Mouse (Mus musculus) heart, postnatal 0 days (tissue): ENCODE measurements at regions not wholly inside any gene's neighbourhood (a gene's known extent, or its start where the extent isn't known, plus 50 kb on each side); places are given as distances from the start of the nearest gene placed in this dataset.

ENCODE experiments used
- ATAC-seq: fragments of 200-750 bp; cut with Nextera tagmentation; 2 replicates; pipeline ENCODE4 v1.8.0; 2017; ENCODE audit warnings: low read depth, moderate number of reproducible peaks, moderate library complexity; ENCODE audit not compliant: insufficient read depth
- DNase-seq: peaks from one replicate; pipeline ENCODE4 v3.0.0-alpha.2; 2016; ENCODE audit warnings: low spot score
- H3K27ac ChIP-seq: fragments of 300-500 bp; sonication (generic); 2 replicates; pipeline ENCODE4 v1.5.1; 2014; ENCODE audit warnings: low read depth, mild to moderate bottlenecking
- H3K27me3 ChIP-seq: fragments of 300-500 bp; sonication (generic); 2 replicates; pipeline ENCODE4 v1.6.1; 2014; ENCODE audit warnings: low read length, mixed read lengths; ENCODE audit not compliant: control insufficient read depth, insufficient read depth
- H3K36me3 ChIP-seq: fragments of 300-500 bp; sonication (generic); replicated peaks from 2 replicates; pipeline ENCODE4 v1.6.1; 2014; ENCODE audit warnings: low read length, mixed read lengths; ENCODE audit not compliant: control insufficient read depth, insufficient read depth
- H3K4me1 ChIP-seq: fragments of 300-500 bp; sonication (generic); 2 replicates; pipeline ENCODE4 v1.6.1; 2014; ENCODE audit warnings: antibody characterized with exemption; ENCODE audit not compliant: control insufficient read depth, insufficient read depth
- H3K4me2 ChIP-seq: fragments of 300-500 bp; sonication (generic); 2 replicates; pipeline ENCODE4 v1.6.1; 2014; ENCODE audit warnings: low read depth, mild to moderate bottlenecking, low read length, moderate library complexity
- H3K4me3 ChIP-seq: fragments of 300-500 bp; sonication (generic); 2 replicates; pipeline ENCODE4 v1.5.1; 2014; ENCODE audit warnings: low read depth, low read length
- H3K9ac ChIP-seq: fragments of 300-500 bp; sonication (generic); replicated peaks from 2 replicates; pipeline ENCODE4 v1.6.1; 2014; ENCODE audit warnings: low read depth, low read length, mixed read lengths
- H3K9me3 ChIP-seq: fragments of 300-500 bp; sonication (generic); replicated peaks from 2 replicates; pipeline ENCODE4 v1.6.1; 2016; ENCODE audit warnings: low read length; ENCODE audit not compliant: control insufficient read depth
- CTCF ChIP-seq: IDR thresholded peaks from 2 replicates; pipeline ENCODE4 v1.5.1; 2016; ENCODE audit warnings: antibody characterized with exemption, control low read depth, low read depth
- EP300 ChIP-seq: IDR thresholded peaks from 2 replicates; pipeline ENCODE4 v1.6.1; 2016; ENCODE audit warnings: antibody characterized with exemption, low read depth
- WGBS: fragments of 180-500 bp; shearing (Covaris S2); extraction: QIAGEN DNeasy Blood & Tissue Kit; methylation state at CpG from one replicate; pipeline ENCODE4 v1.1.7; 2014; 5-methylcytosine and 5-hydroxymethylcytosine counted together

- TF ChIP-seq CTCF (no peak), EP300 (no peak)
- no peak overlapping the region for H3K4me3 ChIP-seq
- 92% methylated on average over 1 of the region's 1 CpGs for WGBS
Observed at GRCm38 (mm10) chr16:26169382-26169781, 63.8 kb upstream of the P3h2 start.

GRCm38 (mm10) chr16:26168216-26168615 is 62.6 kb upstream of the P3h2 start:
- Histone ChIP-seq H3K27ac (no peak overlapping the region), H3K4me3 (no peak overlapping the region), H3K9ac (no peak overlapping the region), H3K4me2 (no peak overlapping the region), H3K9me3 (no peaks in the 10 kb centered on the region), H3K4me1 (0 out of 2 replicates have a peak, but pooled peaks cover 7% of the 10 kb centered on the region), H3K27me3 (no peaks in the 10 kb centered on the region), H3K36me3 (no peaks in the 10 kb centered on the region)
- ATAC-seq (no peak), DNase-seq (no peak)
- TF ChIP-seq CTCF: no peak
- WGBS: 87% methylated on average over 2 of the region's 2 CpGs

More at GRCm38 (mm10) chr16:26169382-26169781, 63.8 kb upstream of the P3h2 start:
- Histone ChIP-seq H3K9me3 (no peaks in the 10 kb centered on the region; the same call in 1 of the 2 replicates), H3K4me1 (no peaks in the 10 kb centered on the region), H3K9ac (no peak overlapping the region), H3K4me2 (no peak overlapping the region), H3K27me3 (no peaks in the 10 kb centered on the region), H3K36me3 (no peaks in the 10 kb centered on the region), H3K27ac (no peak overlapping the region)
- DNase-seq (no peak), ATAC-seq (no peak)

GRCm38 (mm10) chr16:26164066-26164465 is 58.5 kb upstream of the P3h2 start:
- no peak for DNase-seq
- WGBS: 61% methylated on average over 4 of the region's 4 CpGs
- no peak for TF ChIP-seq CTCF
- TF ChIP-seq EP300: no peak

GRCm38 (mm10) chr16:26163401-26163800 is 57.8 kb upstream of the P3h2 start:
- no peaks in the 10 kb centered on the region for H3K36me3 ChIP-seq
- H3K4me3 ChIP-seq: no peak overlapping the region
- H3K9ac ChIP-seq: no peak overlapping the region
- WGBS: 20% methylated on average over 2 of the region's 2 CpGs
- ATAC-seq (peak; percentile 55; the same call in 1 of the 2 replicates), DNase-seq (peak; percentile 35)
- H3K27ac ChIP-seq: peak overlapping the region; percentile 38; the same call in 1 of the 2 replicates
- no peaks in the 10 kb centered on the region for H3K9me3 ChIP-seq
- H3K4me1 ChIP-seq: 0 out of 2 replicates have a peak, but pooled peaks cover 7% of the 10 kb centered on the region
- H3K27me3 ChIP-seq: no peaks in the 10 kb centered on the region
- no peak overlapping the region for H3K4me2 ChIP-seq
- 0 out of 2 replicates have a peak, but pooled peaks have one; percentile 15 for TF ChIP-seq EP300
- TF ChIP-seq CTCF: no peak

More at GRCm38 (mm10) chr16:26164066-26164465, 58.5 kb upstream of the P3h2 start:
- no peaks in the 10 kb centered on the region for H3K27me3 ChIP-seq
- no peaks in the 10 kb centered on the region for H3K36me3 ChIP-seq
- no peak overlapping the region for H3K27ac ChIP-seq
- no peak for ATAC-seq
- no peak overlapping the region for H3K9ac ChIP-seq
- no peak overlapping the region for H3K4me2 ChIP-seq
- no peaks in the 10 kb centered on the region for H3K9me3 ChIP-seq
- H3K4me3 ChIP-seq: no peak overlapping the region
- 0 out of 2 replicates have a peak, but pooled peaks cover 7% of the 10 kb centered on the region for H3K4me1 ChIP-seq

GRCm38 (mm10) chr16:26157606-26158005 is 52.0 kb upstream of the P3h2 start:
- no peaks in the 10 kb centered on the region for H3K27me3 ChIP-seq
- ATAC-seq (no peak), DNase-seq (no peak)
- H3K9ac ChIP-seq: no peak overlapping the region
- H3K9me3 ChIP-seq: no peaks in the 10 kb centered on the region
- H3K27ac ChIP-seq: no peak overlapping the region
- H3K36me3 ChIP-seq: no peaks in the 10 kb centered on the region
- TF ChIP-seq CTCF (no peak), EP300 (no peak)
- no peak overlapping the region for H3K4me2 ChIP-seq
- 82% methylated on average over 5 of the region's 5 CpGs for WGBS
- no peaks in the 10 kb centered on the region for H3K4me1 ChIP-seq
- no peak overlapping the region for H3K4me3 ChIP-seq
